Mouse (Mus musculus) retina, postnatal 1 day (tissue): ENCODE data around the gene Sorbs1.

Source experiments
- DNase-seq: peaks from one replicate; pipeline ENCODE4 v3.0.0-alpha.2; 2012

Gene Sorbs1

GRCm38 (mm10) chr19:40477445-40477941 is 36.1 kb downstream of the Sorbs1 start:
- no peak for DNase-seq

- no peak for DNase-seq
Measured at GRCm38 (mm10) chr19:40476491-40476890, 37.1 kb downstream of the Sorbs1 start.

GRCm38 (mm10) chr19:40471526-40472245 is 41.9 kb downstream of the Sorbs1 start:
- no peak for DNase-seq

GRCm38 (mm10) chr19:40469792-40470191 is 43.8 kb downstream of the Sorbs1 start:
- no peak for DNase-seq

- no peak for DNase-seq
Measured at GRCm38 (mm10) chr19:40468308-40468707, 45.3 kb downstream of the Sorbs1 start.

DNA sequence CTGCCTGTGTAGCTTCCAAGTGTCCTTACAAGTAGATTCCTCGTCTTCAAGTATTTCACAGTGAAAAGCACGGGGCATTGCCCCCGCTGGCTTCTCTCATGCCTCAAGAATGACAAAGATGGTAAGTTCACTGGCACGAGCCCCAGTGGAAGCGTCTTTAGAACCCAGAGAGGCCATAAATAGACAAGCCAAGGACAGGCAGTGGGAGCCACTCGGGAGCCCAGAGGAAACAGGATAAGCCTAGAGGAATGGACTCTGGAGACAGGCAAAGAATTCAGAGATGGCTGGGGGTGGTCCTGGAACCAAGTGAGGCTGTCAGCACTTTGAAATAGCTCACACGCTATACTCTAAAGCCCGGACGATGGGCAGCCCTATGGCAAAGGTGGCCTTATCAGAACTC is 45.8 kb downstream of the Sorbs1 start:
- DNase-seq, result no peak

DNA sequence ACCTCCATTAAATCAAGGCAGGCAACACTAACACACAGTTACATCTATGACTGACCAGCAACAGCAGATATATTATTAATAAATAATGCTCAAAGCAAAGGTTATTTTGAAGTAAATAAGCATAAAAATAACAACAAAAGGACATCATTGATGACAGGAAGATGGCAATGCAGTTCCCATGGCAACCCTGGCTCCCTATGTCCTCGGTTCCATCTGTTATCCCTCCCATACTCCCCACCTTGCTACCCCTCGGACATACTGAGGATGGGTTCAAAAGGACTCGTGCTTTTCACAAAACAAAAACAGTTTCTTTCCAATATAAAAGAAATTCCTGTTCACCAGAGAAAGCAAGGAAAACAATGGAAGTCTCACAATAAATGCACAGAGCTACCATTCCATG is 48.2 kb downstream of the Sorbs1 start:
- DNase-seq, result no peak

DNA sequence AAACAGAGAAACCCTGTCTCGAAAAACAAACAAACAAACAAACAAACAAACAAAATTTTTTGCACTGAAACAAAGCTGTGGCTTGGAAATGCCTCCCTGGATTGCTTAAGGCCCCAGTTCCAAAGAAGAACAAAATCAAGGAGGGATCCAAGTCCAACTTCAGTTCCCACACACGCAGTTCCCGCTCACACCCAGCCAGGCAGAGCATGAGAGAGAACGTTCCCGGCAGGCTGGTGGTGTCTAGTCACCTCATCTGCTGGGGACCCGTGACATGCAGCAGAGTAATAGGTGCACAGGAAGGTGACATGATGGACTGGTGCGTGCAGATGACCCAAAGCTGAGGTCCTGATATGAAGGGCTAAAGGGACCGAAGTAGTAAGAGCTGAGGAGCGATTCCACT is 49.2 kb downstream of the Sorbs1 start:
- no peak for DNase-seq

- DNase-seq, result no peak
Measured at GRCm38 (mm10) chr19:40462892-40463291, 50.7 kb downstream of the Sorbs1 start.

- no peak for DNase-seq
Measured at GRCm38 (mm10) chr19:40462481-40462880, 51.1 kb downstream of the Sorbs1 start.

DNA sequence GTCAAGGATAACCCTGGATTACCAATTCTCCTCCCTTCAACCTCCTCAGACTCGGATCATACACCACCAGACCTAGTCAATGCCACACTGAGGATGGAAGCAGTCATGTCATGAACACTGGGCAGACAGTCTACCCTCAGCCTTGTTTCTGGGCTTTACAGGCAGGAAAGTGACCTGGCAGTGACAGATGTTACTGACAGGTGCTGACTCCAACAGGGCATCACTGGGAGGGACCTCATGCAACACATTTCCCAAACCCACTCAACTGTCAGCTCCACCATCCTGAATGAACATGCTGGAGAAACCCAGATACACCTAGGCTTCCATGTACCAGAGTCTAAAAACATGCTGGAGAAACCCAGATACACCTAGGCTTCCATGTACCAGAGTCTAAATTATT is 51.9 kb downstream of the Sorbs1 start:
- no peak for DNase-seq

DNA sequence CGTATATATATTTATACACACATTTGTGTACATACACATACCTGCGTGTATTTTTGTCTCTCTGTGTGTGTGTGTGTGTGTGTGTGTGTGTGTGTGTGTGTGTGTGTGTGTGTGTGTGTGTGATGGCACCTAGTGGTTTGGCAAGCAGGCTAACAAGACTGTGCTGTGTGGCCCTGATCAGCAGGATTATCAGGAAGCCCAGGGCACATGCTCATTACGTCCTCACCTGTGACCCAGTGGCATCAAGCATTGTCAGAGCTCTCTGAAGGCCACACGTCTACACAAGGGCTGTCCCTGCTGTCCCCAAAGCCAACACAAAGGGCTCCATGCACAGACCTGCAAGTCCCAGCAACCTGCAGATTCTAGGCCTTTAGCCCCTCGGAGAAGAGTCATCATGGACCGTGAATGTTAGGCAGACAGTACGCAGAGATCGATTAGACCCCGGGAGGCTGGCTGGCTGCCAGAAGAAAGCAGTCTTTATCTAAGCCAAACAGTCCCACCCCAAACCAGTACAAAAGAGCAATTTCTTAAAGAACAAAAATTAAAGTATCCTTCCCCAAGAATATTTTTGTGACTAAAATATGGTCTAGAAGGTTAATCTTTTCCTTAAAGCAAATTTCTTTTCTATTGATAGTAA is 52.6 kb downstream of the Sorbs1 start:
- no peak for DNase-seq

- peak; percentile 21 for DNase-seq
Measured at GRCm38 (mm10) chr19:40459338-40459737, 54.2 kb downstream of the Sorbs1 start.

DNA sequence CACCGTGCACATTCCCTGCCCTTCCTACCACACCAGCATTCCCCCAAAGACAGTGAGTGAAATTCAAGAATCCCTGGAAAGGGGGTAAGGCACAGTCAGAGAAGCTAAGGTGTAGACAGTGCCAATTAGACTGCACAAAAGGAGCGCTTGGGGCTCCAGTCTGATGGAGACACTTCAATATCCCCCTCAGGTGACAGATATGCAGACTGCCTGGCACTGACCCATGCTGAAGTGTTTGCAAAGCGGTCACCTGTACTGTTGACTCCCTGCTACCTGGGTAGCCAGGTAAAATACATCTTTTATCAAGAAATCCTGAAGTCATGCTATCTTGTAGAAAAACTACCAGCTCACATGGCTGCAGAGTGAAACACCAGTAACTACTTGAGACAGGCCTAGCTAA is 54.8 kb downstream of the Sorbs1 start:
- DNase-seq, result no peak

DNA sequence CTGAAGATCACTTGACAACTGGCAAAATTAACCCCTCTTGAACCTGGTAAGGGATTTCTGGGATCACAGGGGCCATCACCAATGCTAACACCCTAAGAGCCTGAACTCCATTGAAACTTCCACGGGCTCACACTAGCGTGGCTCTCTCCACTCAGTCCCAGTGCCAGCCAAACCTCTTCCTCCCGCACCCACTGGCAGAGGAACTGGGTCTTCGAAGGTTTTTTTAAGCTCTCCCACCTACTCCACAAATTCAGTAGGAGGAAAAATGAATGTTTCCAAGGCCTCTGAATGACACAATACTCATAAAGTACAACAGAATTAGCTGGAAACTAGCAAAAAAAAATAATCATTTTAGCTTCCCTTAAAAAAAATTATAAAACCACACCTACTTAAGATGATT is 58.3 kb downstream of the Sorbs1 start:
- DNase-seq, result no peak

DNA sequence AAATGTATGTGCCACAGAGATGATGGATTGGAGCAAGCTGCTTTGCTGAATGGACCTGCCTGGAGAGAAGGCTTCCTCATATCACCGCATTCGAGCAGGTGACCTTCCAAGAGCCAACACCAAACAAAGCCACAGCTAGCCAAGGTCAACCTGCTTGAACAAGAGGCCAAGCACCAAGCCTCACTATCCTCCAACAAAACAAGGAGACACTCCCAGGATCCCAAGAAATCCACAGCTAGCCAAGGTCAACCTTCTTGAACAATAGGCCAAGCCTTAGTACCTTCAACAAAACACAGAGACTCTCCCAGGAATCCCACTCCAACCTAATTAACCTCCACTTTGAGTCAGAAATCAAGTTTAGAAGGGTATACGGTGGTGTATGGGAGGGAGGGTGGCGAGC is 59.5 kb downstream of the Sorbs1 start:
- DNase-seq, result no peak

DNA sequence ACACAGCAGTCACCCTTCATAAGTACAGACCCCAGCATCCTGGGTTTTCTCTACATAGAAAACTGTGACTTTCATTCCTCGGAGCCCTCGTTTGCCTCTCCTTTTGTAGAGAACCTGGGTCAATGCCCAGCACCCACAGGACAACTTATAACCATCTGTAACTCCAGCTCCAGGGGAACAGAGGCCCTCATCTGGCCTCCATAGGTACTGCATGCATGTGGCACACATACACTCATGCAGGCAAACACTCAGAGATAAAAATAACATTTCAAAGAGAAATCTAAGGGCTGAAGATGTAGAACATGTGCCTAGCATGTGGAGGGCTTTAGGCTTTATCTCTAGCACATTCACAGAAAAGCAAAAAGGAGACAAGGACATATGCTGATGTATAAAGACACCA is 61.4 kb downstream of the Sorbs1 start:
- no peak for DNase-seq

GRCm38 (mm10) chr19:40451307-40451706 is 62.3 kb downstream of the Sorbs1 start:
- no peak for DNase-seq

DNA sequence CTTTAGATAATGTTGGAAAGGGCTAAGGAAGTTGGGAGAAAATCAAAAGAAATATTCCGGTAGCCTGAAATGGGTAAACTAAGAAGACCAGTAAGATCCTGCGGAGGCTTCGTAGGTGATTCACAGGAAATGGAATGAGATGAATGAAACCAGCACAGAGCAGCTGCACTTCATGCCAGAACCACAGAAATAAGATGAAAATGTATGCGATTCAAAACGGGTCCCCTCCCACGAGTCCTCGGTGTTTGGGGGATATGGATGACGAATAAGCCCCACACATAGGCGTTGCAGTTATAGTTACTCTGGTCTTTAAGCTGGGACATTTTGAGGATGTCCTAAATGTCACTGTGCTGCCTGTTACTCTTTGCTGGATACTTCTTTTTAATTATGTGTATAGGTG is 67.1 kb downstream of the Sorbs1 start:
- DNase-seq, result no peak

GRCm38 (mm10) chr19:40442377-40442776 is 71.2 kb downstream of the Sorbs1 start:
- DNase-seq, result no peak

GRCm38 (mm10) chr19:40440951-40441350 is 72.6 kb downstream of the Sorbs1 start:
- DNase-seq, result no peak

DNA sequence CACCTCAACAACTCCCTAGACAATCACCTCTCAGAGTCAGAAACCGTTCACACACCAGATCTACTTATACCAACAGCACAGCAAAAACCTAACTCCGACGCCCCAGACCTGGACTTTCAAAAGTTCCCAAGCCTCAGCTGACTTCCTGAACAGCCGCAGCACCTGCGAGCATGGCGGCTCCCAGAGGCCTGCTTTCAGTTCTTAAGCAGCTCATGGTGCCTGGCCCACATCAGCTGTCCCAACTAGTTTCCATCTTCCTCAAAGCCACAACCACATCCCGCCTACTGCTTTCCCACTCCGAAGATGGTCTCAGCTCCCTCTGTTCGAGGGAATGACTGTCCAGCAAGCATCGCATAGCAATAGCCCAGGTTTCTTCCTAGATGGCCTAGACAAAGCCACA is 74.7 kb downstream of the Sorbs1 start:
- DNase-seq, result no peak

DNA sequence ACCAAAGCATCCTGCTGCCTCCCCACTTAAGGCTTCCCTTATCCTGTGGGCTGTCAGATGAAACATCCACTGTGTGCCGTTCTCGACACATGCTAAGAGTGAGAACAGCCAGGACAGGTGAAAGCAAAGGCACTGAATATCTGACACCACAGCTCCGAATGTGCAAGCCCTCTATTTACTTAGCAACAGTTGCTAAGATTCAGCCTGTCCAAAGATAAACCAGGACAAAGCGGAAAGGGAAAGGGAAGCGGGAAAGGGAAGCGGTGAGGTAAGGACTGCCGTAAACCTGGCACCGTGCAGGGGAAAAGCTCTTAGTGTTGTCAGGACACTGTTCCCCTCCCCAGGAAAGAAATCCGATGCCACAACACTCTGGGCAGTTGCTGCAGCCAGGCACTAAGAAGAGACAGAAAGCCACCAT is 75.9 kb downstream of the Sorbs1 start:
- peak; percentile 37 for DNase-seq

DNA sequence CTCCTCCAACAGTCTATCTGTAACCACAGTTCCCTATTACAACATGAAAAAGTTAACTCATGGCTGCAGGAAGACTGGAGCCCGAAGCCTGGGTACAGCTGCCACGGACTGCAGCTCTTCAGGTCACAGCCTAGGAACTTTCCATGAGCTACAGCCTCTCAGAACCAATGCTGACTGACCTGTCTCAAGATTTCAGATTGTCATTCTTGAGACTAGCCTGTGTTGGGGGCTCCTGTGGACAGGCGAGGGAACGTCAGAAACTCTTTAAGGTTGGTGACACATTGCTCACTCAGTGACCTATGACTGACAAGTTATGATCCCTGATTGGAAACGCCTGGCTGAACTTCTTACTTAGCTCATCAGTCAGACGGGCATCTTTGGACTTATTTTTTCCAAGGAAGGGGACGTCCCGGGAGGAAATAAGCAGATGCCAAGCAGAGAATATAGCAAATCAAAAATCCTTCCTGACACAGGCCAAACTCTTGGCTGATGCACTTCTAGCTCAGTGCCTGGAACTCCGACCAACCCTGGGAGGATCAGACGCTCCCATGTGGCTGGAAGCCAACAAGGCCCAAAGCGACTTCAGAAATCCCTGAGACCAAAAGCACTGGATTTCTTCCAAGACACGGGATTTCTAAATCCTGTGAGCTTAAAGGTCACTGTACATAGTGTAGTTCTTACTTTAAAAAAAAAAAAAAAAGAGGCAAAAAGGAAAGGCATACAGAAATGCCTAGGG is 76.9 kb downstream of the Sorbs1 start:
- DNase-seq, result no peak
